In genomic region chr2:136387181-136388131, GRCm38 (mm10) we compare ENCODE assay signal across 9 mouse cellular contexts. TPM values are rescaled to one million over a fixed set of nuclear protein-coding genes. Genes with fewer than 3 reads are reported as not detected.
DNase-seq lines count a peak whose midpoint lies in the region; ATAC-seq and TF ChIP-seq lines count a peak whose summit lies in the region.
"Had no signal": no experiment of that assay in that cellular context is flagged by ENCODE, and none has a peak within 500 bp of the region (broad histone marks: within the 10 kb centered on the region; RNA-seq: fewer than 3 reads in every experiment).

Gene Pak7 (minus strand): TSS chr2:136387967.

- WGBS in embryonic facial prominence, embryonic 11.5 days = 0% methylated on average over 39 of the region's 39 CpGs
- WGBS in midbrain, embryonic 16.5 days = under 1% methylated on average over 39 of the region's 39 CpGs

- no peaks in the 10 kb centered on the region for H3K36me3 ChIP-seq in embryonic facial prominence, embryonic 11.5 days (replicated peaks; ENCODE audit: control insufficient read depth, insufficient read depth, low read depth, low read length)
- H3K36me3 ChIP-seq in midbrain, embryonic 16.5 days (ENCODE audit: control insufficient read depth, insufficient read depth, low read length) = no peaks in the 10 kb centered on the region
- no peaks in the 10 kb centered on the region for H3K36me3 ChIP-seq in testis, adult 2 months (ENCODE audit: control insufficient read depth, insufficient read depth, low read length)

- H3K4me3 ChIP-seq in embryonic facial prominence, embryonic 11.5 days (ENCODE audit: low read depth, low read length) = peak within 1 kb of the TSS; percentile 57
- H3K4me3 ChIP-seq in midbrain, embryonic 16.5 days (ENCODE audit: low read depth, low read length) = peak within 1 kb of the TSS; percentile 81
- peak within 1 kb of the TSS; percentile 86 for H3K4me3 ChIP-seq in testis, adult 2 months (ENCODE audit: control insufficient read depth, low read depth, low read length)

- H3K4me2 ChIP-seq in embryonic facial prominence, embryonic 11.5 days (ENCODE audit: low read depth, low read length) = peak within 1 kb of the TSS; percentile 81
- peak within 1 kb of the TSS; percentile 68 for H3K4me2 ChIP-seq in midbrain, embryonic 16.5 days (ENCODE audit: low read length)

- ATAC-seq in embryonic facial prominence, embryonic 11.5 days (replicated peaks; ENCODE audit: insufficient number of reproducible peaks, low FRiP score, low TSS enrichment, low read depth) = peak; percentile 100
- ATAC-seq in midbrain, embryonic 16.5 days = peak; percentile 99

- peak within 1 kb of the TSS; percentile 62 for H3K9ac ChIP-seq in embryonic facial prominence, embryonic 11.5 days (replicated peaks; ENCODE audit: low read length)
- H3K9ac ChIP-seq in midbrain, embryonic 16.5 days (ENCODE audit: low read depth, low read length) = peak within 1 kb of the TSS; percentile 95

- DNase-seq in urinary bladder, postnatal 14 days (ENCODE audit: low spot score) = peak; percentile 3
- no peak for DNase-seq in urinary bladder, postnatal 36 days (ENCODE audit: low spot score in 2 of 2)
- peak; percentile 92 for DNase-seq in embryonic facial prominence, embryonic 11.5 days (ENCODE audit: low spot score)
- peak; percentile 51 for DNase-seq in heart, postnatal 4 days
- DNase-seq in left cerebral cortex, adult 8-10 months (ENCODE audit: low spot score in 2 of 2) = peak; percentile 64 to 89
- DNase-seq in thymus, postnatal 4 days = no peak

- no peaks in the 10 kb centered on the region for H3K9me3 ChIP-seq in embryonic facial prominence, embryonic 11.5 days (replicated peaks; ENCODE audit: control insufficient read depth, low read length)
- no peaks in the 10 kb centered on the region for H3K9me3 ChIP-seq in midbrain, embryonic 16.5 days (replicated peaks; ENCODE audit: control insufficient read depth, low read length, poor library complexity, severe bottlenecking)

- H3K27me3 ChIP-seq in embryonic facial prominence, embryonic 11.5 days (ENCODE audit: control insufficient read depth, insufficient read depth, low read length) = no peaks in the 10 kb centered on the region
- no peaks in the 10 kb centered on the region for H3K27me3 ChIP-seq in midbrain, embryonic 16.5 days (ENCODE audit: control insufficient read depth, insufficient read depth, low read depth, low read length)
- no peaks in the 10 kb centered on the region; the same call in 1 of the 2 replicates for H3K27me3 ChIP-seq in testis, adult 2 months (ENCODE audit: control insufficient read depth, insufficient read depth, low read length)

- TF ChIP-seq CTCF in testis, adult 2 months (IDR thresholded peaks at IDR 0.05; ENCODE audit: control insufficient read depth, insufficient read depth, insufficient replicate concordance, low read depth, low read length) = no peak

- H3K4me1 ChIP-seq in embryonic facial prominence, embryonic 11.5 days (ENCODE audit: control insufficient read depth, insufficient read depth, low read length) = no peaks in the 10 kb centered on the region
- peaks cover 15% of the 10 kb centered on the region for H3K4me1 ChIP-seq in midbrain, embryonic 16.5 days (ENCODE audit: control insufficient read depth, insufficient read depth, low read length)
- peaks cover 3% of the 10 kb centered on the region; the same call in 1 of the 2 replicates for H3K4me1 ChIP-seq in testis, adult 2 months (ENCODE audit: control insufficient read depth, insufficient read depth, low read length)

- no peak within 1 kb of the TSS for H3K27ac ChIP-seq in embryonic facial prominence, embryonic 11.5 days (replicated peaks; ENCODE audit: low read depth, low read length)
- H3K27ac ChIP-seq in midbrain, embryonic 16.5 days (ENCODE audit: low read length) = peak within 1 kb of the TSS; percentile 97
- H3K27ac ChIP-seq in testis, adult 2 months (ENCODE audit: control insufficient read depth, insufficient read depth, low read depth, low read length) = 0 out of 2 replicates have a peak within 1 kb of the TSS, but pooled peaks have one; percentile 16

- 0 out of 2 replicates have a peak, but pooled peaks have one; percentile 65 for TF ChIP-seq POLR2A in testis, adult 2 months (IDR thresholded peaks at IDR 0.05; ENCODE audit: control insufficient read depth, low read depth, low read length)

RNA-seq across cellular contexts. Expression of gene Pak7, which starts in this region (rescaled TPM):
- polyA plus RNA-seq in embryonic facial prominence, embryonic 11.5 days (2014; fragmentation: Nextera tagmentation; extraction: Ambion mirVana) = 4.2 and 4.9 TPM in 2 replicates
- total RNA-seq in heart, postnatal 4 days (2021) = under 1 TPM; 0.34 to 0.41 TPM
- total RNA-seq in left cerebral cortex, adult 8-10 months (2022) = 10 to 100 TPM; 45.1 to 56.0 (median 49.3) TPM
- polyA plus RNA-seq in midbrain, embryonic 16.5 days (2015; fragmentation: Nextera tagmentation; extraction: Ambion mirVana) = 33.7 and 35.7 TPM in 2 replicates
- polyA plus RNA-seq in testis, adult 2 months (2012; rRNA removed) = 0.14 and 0.19 TPM in 2 replicates
- polyA plus RNA-seq: small intestine, adult 2 months had no signal

Comparison
In these comparisons a context has a peak if more than half of its experiments do, and no peak if none do; other contexts are left out.
1. RNA of gene Pak7 (total RNA-seq): 45.1 to 56.0 TPM in left cerebral cortex, adult 8-10 months; 0.34 to 0.41 TPM in heart, postnatal 4 days; every median in the first group is over 10 times any median in the second.
2. DNase-seq: peak in urinary bladder, postnatal 14 days (single experiment), embryonic facial prominence, embryonic 11.5 days (single experiment) and left cerebral cortex, adult 8-10 months (2 of 2); none in urinary bladder, postnatal 36 days (0 of 2) and thymus, postnatal 4 days (single experiment).
3. Peak in DNase-seq in heart, postnatal 4 days; RNA of the gene not detected or under 1 TPM.
4. Peak in every context shown above with its lines, with median percentiles within 50 percentile points of each other: H3K4me3 ChIP-seq.